Mouse (Mus musculus) stomach, embryonic 15.5 days (tissue): ENCODE measurements around the gene Catsperb. TPM values are rescaled to one million over a fixed set of nuclear protein-coding genes. Genes with fewer than 3 reads are reported as not detected.
"Not testable (repeated sequence)": the region's sequence is repeated elsewhere in the genome, so short reads cannot be mapped to it uniquely, and the experiment has no call there.

Source experiments
- ATAC-seq: fragments of 200-750 bp; cut with Nextera tagmentation; 2 replicates; pipeline ENCODE4 v1.8.0; 2017; ENCODE audit warnings: low read depth, moderate number of reproducible peaks, moderate TSS enrichment; ENCODE audit not compliant: insufficient read depth, low FRiP score
- H3K27ac ChIP-seq: fragments of 300-500 bp; sonication (generic); 2 replicates; pipeline ENCODE4 v1.5.1; 2015; ENCODE audit warnings: mild to moderate bottlenecking, inconsistent platforms
- H3K27me3 ChIP-seq: fragments of 300-500 bp; sonication (generic); replicated peaks from 2 replicates; pipeline ENCODE4 v1.6.1; 2015; ENCODE audit warnings: inconsistent platforms
- H3K36me3 ChIP-seq: fragments of 300-500 bp; sonication (generic); 2 replicates; pipeline ENCODE4 v1.6.1; 2015; ENCODE audit warnings: inconsistent platforms
- H3K4me1 ChIP-seq: fragments of 300-500 bp; sonication (generic); 2 replicates; pipeline ENCODE4 v1.6.1; 2015; ENCODE audit warnings: inconsistent platforms
- H3K4me2 ChIP-seq: fragments of 300-500 bp; sonication (generic); 2 replicates; pipeline ENCODE4 v1.6.1; 2015; ENCODE audit warnings: mild to moderate bottlenecking, inconsistent platforms
- H3K4me3 ChIP-seq: fragments of 300-500 bp; sonication (generic); replicated peaks from 2 replicates; pipeline ENCODE4 v1.5.1; 2015; ENCODE audit warnings: inconsistent platforms
- H3K9ac ChIP-seq: fragments of 300-500 bp; sonication (generic); 2 replicates; pipeline ENCODE4 v1.6.1; 2015; ENCODE audit warnings: inconsistent platforms
- H3K9me3 ChIP-seq: fragments of 300-500 bp; sonication (generic); 2 replicates; pipeline ENCODE4 v1.6.1; 2016; ENCODE audit warnings: inconsistent platforms
- WGBS: fragments of 180-500 bp; shearing (Covaris S2); methylation state at CpG from one replicate; pipeline ENCODE4 v1.1.7; 2015; 5-methylcytosine and 5-hydroxymethylcytosine counted together
- microRNA-seq: library from miRNA; unstranded; fragments of <30 nt; microRNA quantifications from one replicate; pipeline ENCODE4, GENCODE M21; 2016
- polyA plus RNA-seq: library from polyadenylated mRNA; unstranded; fragments of >200 nt; fragmentation: Nextera tagmentation; extraction: Ambion mirVana; gene quantifications from 2 replicates; pipeline ENCODE4 v1.2.1, GENCODE M21; 2015

The Catsperb gene
- not detected in 2 replicates for polyA plus RNA-seq

DNA sequence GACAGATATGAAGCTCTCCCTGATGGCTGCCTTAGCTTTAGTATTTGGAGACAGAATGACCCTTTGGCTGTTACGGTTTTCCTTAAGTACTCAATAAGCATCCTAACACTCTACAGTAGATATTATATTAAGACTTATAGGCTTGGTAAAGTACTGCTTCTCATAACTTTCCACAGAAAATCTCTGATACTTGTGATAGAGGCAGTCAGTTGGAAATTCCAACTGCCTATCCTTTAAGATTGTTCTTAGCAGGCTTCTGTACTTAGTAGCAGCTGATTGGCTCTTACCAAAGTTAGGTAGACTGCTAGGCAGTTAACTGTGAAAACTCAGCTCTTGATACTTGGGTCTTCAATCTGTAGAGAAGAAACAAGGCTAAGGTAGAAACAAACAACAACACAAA is at the start of gene Catsperb:
Gene Catsperb, plus strand, starts transcription at position 301 of the 400 bp plus-strand sequence.
- not testable (repeated sequence) for ATAC-seq, H3K27ac ChIP-seq, H3K4me1 ChIP-seq, H3K27me3 ChIP-seq, H3K9ac ChIP-seq, H3K4me3 ChIP-seq, H3K4me2 ChIP-seq, H3K9me3 ChIP-seq, H3K36me3 ChIP-seq
- 87% methylated on average over 1 of the region's 1 CpGs for WGBS

DNA sequence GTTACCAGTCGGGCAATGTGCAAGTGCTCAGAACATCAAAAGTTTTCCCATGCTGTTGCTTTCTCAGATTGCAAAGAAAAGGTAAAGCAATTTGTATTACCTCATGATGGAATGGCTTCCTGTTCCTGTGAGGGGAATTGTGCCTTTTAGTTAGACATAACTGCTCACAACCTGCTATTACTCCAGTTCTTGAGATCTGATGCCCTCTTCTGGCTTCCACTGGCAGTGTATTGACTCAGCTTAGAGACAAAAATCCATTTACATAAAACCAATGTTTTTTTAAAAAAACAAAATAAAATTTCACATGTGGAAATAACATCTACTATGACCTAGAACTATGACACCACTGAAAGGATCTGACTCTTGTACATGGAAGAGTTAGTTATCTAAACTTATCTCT is 43.0 kb upstream of the Catsperb start:
- H3K4me1 ChIP-seq, H3K9ac ChIP-seq, ATAC-seq, H3K27me3 ChIP-seq, H3K27ac ChIP-seq, H3K4me2 ChIP-seq, H3K4me3 ChIP-seq, H3K36me3 ChIP-seq, H3K9me3 ChIP-seq: not testable (repeated sequence)
- 63% methylated on average over 1 of the region's 1 CpGs for WGBS

GRCm38 (mm10) chr12:101381460-101381859 is 23.0 kb upstream of the Catsperb start:
- not testable (repeated sequence) for H3K27ac ChIP-seq, H3K36me3 ChIP-seq
- 57% methylated on average over 1 of the region's 1 CpGs for WGBS

DNA sequence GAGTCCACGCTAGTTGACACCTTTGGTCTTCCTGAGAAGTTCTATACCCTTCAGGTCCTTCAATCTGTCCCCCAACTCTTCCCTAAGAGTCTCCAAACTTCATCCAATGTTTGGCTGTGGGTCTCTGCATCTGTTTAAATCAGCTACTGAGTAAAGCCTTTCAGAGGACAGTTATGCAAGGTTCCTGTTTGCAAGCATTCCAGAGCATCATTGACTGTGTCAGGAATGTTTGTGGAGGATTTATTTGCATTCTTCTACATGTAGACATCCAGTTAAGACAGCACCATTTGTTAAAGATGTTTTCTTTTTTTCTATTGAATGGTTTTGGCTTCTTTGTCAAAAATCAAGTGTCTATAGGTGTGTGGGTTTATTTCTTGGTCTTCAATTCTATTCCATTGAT is 21.7 kb downstream of the Catsperb start:
- Histone ChIP-seq H3K9me3 (no peaks in the 10 kb centered on the region), H3K27me3 (no peaks in the 10 kb centered on the region), H3K27ac (no peak overlapping the region), H3K4me3 (no peak overlapping the region), H3K4me1 (no peaks in the 10 kb centered on the region), H3K9ac (no peak overlapping the region), H3K4me2 (no peak overlapping the region), H3K36me3 (no peaks in the 10 kb centered on the region)
- 67% methylated on average over 1 of the region's 1 CpGs for WGBS
- ATAC-seq, result no peak

More at GRCm38 (mm10) chr12:101381460-101381859, 23.0 kb upstream of the Catsperb start:
- not testable (repeated sequence) for H3K4me2 ChIP-seq, H3K9ac ChIP-seq, ATAC-seq, H3K4me1 ChIP-seq, H3K4me3 ChIP-seq, H3K27me3 ChIP-seq, H3K9me3 ChIP-seq

DNA sequence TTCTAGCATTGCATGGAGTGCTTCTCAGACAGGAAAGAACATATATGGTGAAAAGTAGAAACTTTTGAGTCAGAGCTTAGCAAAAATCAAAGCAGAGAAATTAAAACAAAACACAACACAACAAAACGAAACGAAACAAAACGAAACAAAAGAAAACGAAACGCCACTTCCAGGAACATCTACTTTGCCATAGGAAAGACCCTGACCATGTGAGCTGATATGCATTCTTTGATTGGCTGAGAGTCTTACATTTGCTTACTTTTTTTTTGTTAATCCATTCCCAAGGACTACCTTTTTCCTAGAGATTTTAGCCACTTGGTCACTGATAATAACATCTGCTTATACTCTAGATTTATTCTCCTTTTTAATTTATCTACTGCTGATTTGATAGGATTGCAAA is 57.6 kb downstream of the Catsperb start:
- ATAC-seq, result no peak
- 87% methylated on average over 5 of the region's 5 CpGs for WGBS
- Histone ChIP-seq H3K4me3 (no peak overlapping the region), H3K36me3 (no peaks in the 10 kb centered on the region), H3K4me2 (no peak overlapping the region), H3K9me3 (no peaks in the 10 kb centered on the region), H3K4me1 (no peaks in the 10 kb centered on the region), H3K9ac (no peak overlapping the region), H3K27me3 (no peaks in the 10 kb centered on the region), H3K27ac (no peak overlapping the region)

- H3K9me3 ChIP-seq, result no peaks in the 10 kb centered on the region
- no peaks in the 10 kb centered on the region for H3K36me3 ChIP-seq
- no peak overlapping the region for H3K4me3 ChIP-seq
- no peak overlapping the region for H3K9ac ChIP-seq
- no peaks in the 10 kb centered on the region for H3K27me3 ChIP-seq
- H3K27ac ChIP-seq, result no peak overlapping the region
- no peaks in the 10 kb centered on the region for H3K4me1 ChIP-seq
- H3K4me2 ChIP-seq, result no peak overlapping the region
- no peak for ATAC-seq
Measured at GRCm38 (mm10) chr12:101483571-101483970, 79.1 kb downstream of the Catsperb start.

GRCm38 (mm10) chr12:101511326-101511725 is 106.9 kb downstream of the Catsperb start:
- not testable (repeated sequence) for H3K4me3 ChIP-seq, H3K4me1 ChIP-seq, H3K36me3 ChIP-seq, H3K27me3 ChIP-seq, H3K4me2 ChIP-seq, ATAC-seq, H3K27ac ChIP-seq, H3K9ac ChIP-seq, H3K9me3 ChIP-seq
- WGBS, result 87% methylated on average over 2 of the region's 2 CpGs

- H3K9me3 ChIP-seq, H3K4me1 ChIP-seq, H3K27ac ChIP-seq, H3K4me3 ChIP-seq, H3K36me3 ChIP-seq, H3K27me3 ChIP-seq, ATAC-seq, H3K4me2 ChIP-seq, H3K9ac ChIP-seq: not testable (repeated sequence)
Measured at GRCm38 (mm10) chr12:101606622-101607021, 202.2 kb downstream of the Catsperb start.

DNA sequence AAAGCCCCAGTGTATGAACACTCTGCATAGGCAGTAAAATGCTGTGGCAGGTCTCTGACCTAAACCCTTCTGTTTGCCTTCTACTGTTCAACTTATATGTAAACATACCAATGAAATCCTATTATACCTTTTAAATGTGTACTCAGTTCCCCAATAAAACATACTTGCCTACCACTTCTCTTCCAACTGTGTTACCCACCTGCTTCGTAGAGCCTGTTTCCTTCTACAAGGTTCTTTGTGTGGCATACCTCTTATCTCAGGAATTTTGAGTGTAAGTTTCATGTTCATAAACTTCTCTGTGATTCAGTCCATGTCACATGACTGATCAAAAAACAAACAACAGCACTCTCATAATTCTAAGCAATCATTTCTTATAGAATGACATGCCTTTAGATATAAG is 228.7 kb downstream of the Catsperb start:
- no peak for ATAC-seq
- H3K4me2 ChIP-seq, result no peak overlapping the region
- H3K27ac ChIP-seq, result no peak overlapping the region
- no peak overlapping the region for H3K9ac ChIP-seq
- no peaks in the 10 kb centered on the region for H3K4me1 ChIP-seq
- no peak overlapping the region for H3K4me3 ChIP-seq
- WGBS, result 71% methylated on average over 1 of the region's 1 CpGs
- H3K9me3 ChIP-seq, result no peaks in the 10 kb centered on the region
- no peaks in the 10 kb centered on the region for H3K27me3 ChIP-seq
- H3K36me3 ChIP-seq, result no peaks in the 10 kb centered on the region

- no peak overlapping the region for H3K9ac ChIP-seq
- H3K27me3 ChIP-seq, result no peaks in the 10 kb centered on the region
- ATAC-seq, result no peak
- no peaks in the 10 kb centered on the region for H3K36me3 ChIP-seq
- H3K4me1 ChIP-seq, result no peaks in the 10 kb centered on the region
- H3K27ac ChIP-seq, result no peak overlapping the region
- H3K4me3 ChIP-seq, result no peak overlapping the region
- no peak overlapping the region for H3K4me2 ChIP-seq
- WGBS, result 90% methylated on average over 2 of the region's 2 CpGs
- H3K9me3 ChIP-seq, result no peaks in the 10 kb centered on the region
Measured at GRCm38 (mm10) chr12:101667502-101667901, 263.0 kb downstream of the Catsperb start.

Small RNA genes within 50 kb of the gene (microRNA-seq; reads per million reads assigned to microRNA genes)
- not detected for gene Gm24542
